Mouse (Mus musculus): Measurements from ENCODE around the gene Tmem213. TPM values are rescaled to one million over a fixed set of nuclear protein-coding genes. Genes with fewer than 3 reads are reported as not detected.
A peak's percentile ranks its signal among the peaks of the same experiment; 100 is the strongest.

Tmem213 gene
- polyA plus RNA-seq, 1 experiment from 2014 or later = not detected

- H3K4me3 ChIP-seq (replicated peaks; ENCODE audit: low read length) = no peak within 1 kb of the TSS
- no peak within 1 kb of the TSS for H3K27ac ChIP-seq
- ATAC-seq (ENCODE audit: low FRiP score) (no peak), DNase-seq (ENCODE audit: low spot score) (no peak)
- no peaks in the 10 kb centered on the region for H3K9me3 ChIP-seq (ENCODE audit: control insufficient read depth, low read length)
- no peaks in the 10 kb centered on the region for H3K27me3 ChIP-seq (ENCODE audit: control insufficient read depth, insufficient read depth, low read length)
- H3K4me1 ChIP-seq (replicated peaks; ENCODE audit: control insufficient read depth, insufficient read depth, low read length) = no peaks in the 10 kb centered on the region
- peaks cover 45% of the 10 kb centered on the region for H3K36me3 ChIP-seq (replicated peaks; ENCODE audit: control insufficient read depth, insufficient read depth)
- WGBS = 94% methylated on average over 7 of the region's 7 CpGs
- no peak within 1 kb of the TSS for H3K4me2 ChIP-seq (replicated peaks)
- H3K9ac ChIP-seq = no peak within 1 kb of the TSS
These were observed 15.3 kb downstream of the Tmem213 start, which contains the start of gene Atp6v0a4 for GRCm38 (mm10) chr6:38124207-38124835. TSS of gene Atp6v0a4 (minus strand) at chr6:38124586.

DNA sequence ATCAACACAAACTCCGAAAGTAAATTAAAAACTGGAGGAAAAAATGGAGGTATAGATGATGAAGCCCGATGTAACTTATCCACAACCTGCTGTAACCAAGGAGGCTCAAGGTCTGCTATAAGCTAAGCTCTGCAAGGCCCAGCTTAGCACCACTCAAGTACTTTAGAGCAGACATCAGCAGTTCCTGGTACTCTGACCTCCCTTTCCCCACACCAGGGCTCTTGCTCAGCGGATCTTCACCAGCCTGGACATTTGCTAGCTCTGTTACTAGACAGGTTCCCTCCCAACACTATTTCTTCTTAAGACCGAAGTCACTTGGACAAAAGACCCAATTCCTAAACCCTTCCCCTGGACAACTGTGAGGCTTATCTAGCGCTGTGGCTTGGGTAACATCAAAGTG, 15.8 kb downstream of the Tmem213 start:
- ATAC-seq (ENCODE audit: low FRiP score) (no peak), DNase-seq (ENCODE audit: low spot score) (no peak)
- H3K27me3 ChIP-seq (ENCODE audit: control insufficient read depth, insufficient read depth, low read length) = no peaks in the 10 kb centered on the region
- H3K4me2 ChIP-seq (replicated peaks) = no peak overlapping the region
- H3K9ac ChIP-seq = no peak overlapping the region
- WGBS = 98% methylated on average over 5 of the region's 5 CpGs
- H3K4me1 ChIP-seq (replicated peaks; ENCODE audit: control insufficient read depth, insufficient read depth, low read length) = no peaks in the 10 kb centered on the region
- no peak overlapping the region for H3K4me3 ChIP-seq (replicated peaks; ENCODE audit: low read length)
- peaks cover 50% of the 10 kb centered on the region for H3K36me3 ChIP-seq (replicated peaks; ENCODE audit: control insufficient read depth, insufficient read depth)
- H3K9me3 ChIP-seq (ENCODE audit: control insufficient read depth, low read length) = no peaks in the 10 kb centered on the region
- no peak overlapping the region for H3K27ac ChIP-seq

- H3K4me3 ChIP-seq (replicated peaks; ENCODE audit: low read length) = no peak overlapping the region
- H3K27me3 ChIP-seq (ENCODE audit: control insufficient read depth, insufficient read depth, low read length) = no peaks in the 10 kb centered on the region
- H3K9ac ChIP-seq = no peak overlapping the region
- no peaks in the 10 kb centered on the region for H3K9me3 ChIP-seq (ENCODE audit: control insufficient read depth, low read length)
- no peak overlapping the region for H3K4me2 ChIP-seq (replicated peaks)
- WGBS = 97% methylated on average over 3 of the region's 3 CpGs
- peaks cover 56% of the 10 kb centered on the region for H3K36me3 ChIP-seq (replicated peaks; ENCODE audit: control insufficient read depth, insufficient read depth)
- no peak overlapping the region for H3K27ac ChIP-seq
- H3K4me1 ChIP-seq (replicated peaks; ENCODE audit: control insufficient read depth, insufficient read depth, low read length) = no peaks in the 10 kb centered on the region
- no peak for ATAC-seq (ENCODE audit: low FRiP score)
- DNase-seq (ENCODE audit: low spot score) = no peak
These were observed 16.4 kb downstream of the Tmem213 start for GRCm38 (mm10) chr6:38125462-38125861.

DNA sequence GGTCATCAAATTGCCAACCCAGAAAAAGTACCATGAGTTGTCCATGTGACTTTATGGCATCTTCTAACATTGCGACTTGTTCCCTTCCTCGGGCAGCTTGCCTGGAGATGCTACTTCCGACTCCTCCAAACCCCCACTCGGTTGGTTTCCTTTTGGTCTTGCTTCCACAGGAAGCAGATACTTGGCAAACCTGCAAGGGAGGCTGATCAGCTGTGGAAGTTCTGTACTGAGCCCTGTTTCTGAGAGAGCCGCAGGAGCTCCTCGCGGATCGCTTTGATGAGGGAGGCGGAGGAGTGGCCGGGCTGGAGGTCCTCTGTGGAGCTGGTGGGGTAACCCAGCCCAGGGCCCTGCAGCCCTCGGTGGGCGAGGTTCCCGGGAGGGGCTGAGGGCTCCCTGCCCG, 19.1 kb downstream of the Tmem213 start:
- H3K9ac ChIP-seq = no peak overlapping the region
- no peaks in the 10 kb centered on the region for H3K9me3 ChIP-seq (ENCODE audit: control insufficient read depth, low read length)
- WGBS = 90% methylated on average over 14 of the region's 14 CpGs
- ATAC-seq (ENCODE audit: low FRiP score) (no peak), DNase-seq (ENCODE audit: low spot score) (no peak)
- no peak overlapping the region for H3K27ac ChIP-seq
- no peaks in the 10 kb centered on the region for H3K27me3 ChIP-seq (ENCODE audit: control insufficient read depth, insufficient read depth, low read length)
- H3K4me1 ChIP-seq (replicated peaks; ENCODE audit: control insufficient read depth, insufficient read depth, low read length) = no peaks in the 10 kb centered on the region
- no peak overlapping the region for H3K4me3 ChIP-seq (replicated peaks; ENCODE audit: low read length)
- H3K36me3 ChIP-seq (replicated peaks; ENCODE audit: control insufficient read depth, insufficient read depth) = peaks cover 71% of the 10 kb centered on the region
- no peak overlapping the region for H3K4me2 ChIP-seq (replicated peaks)

DNA sequence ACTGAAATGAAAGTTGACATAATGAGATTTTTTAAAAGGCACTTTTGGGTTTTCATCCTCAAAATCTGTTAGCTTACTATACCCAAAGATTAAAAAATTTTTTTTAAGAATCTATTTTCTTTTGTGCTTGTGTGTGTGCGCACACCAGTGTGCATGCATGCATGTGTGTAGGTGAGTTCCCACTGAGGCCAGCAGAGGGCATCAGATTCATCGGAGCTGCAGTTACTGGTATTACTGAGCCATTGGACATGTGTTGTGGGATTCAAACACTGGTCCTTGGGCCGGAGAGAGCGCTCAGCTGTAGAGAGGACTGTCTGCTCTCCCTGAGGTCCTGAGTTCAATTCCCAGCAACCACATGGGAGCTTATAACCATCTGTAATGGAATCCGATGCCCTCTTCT, 20.8 kb downstream of the Tmem213 start:
- Histone ChIP-seq H3K36me3 (replicated peaks; ENCODE audit: control insufficient read depth, insufficient read depth) (peaks cover 61% of the 10 kb centered on the region), H3K4me3 (replicated peaks; ENCODE audit: low read length) (no peak overlapping the region), H3K4me1 (replicated peaks; ENCODE audit: control insufficient read depth, insufficient read depth, low read length) (no peaks in the 10 kb centered on the region), H3K27ac (no peak overlapping the region), H3K4me2 (replicated peaks) (no peak overlapping the region), H3K27me3 (ENCODE audit: control insufficient read depth, insufficient read depth, low read length) (no peaks in the 10 kb centered on the region), H3K9ac (no peak overlapping the region), H3K9me3 (ENCODE audit: control insufficient read depth, low read length) (no peaks in the 10 kb centered on the region)
- DNase-seq (ENCODE audit: low spot score) (no peak), ATAC-seq (ENCODE audit: low FRiP score) (no peak)
- WGBS = 98% methylated on average over 5 of the region's 5 CpGs

- no peak overlapping the region for H3K9ac ChIP-seq
- no peaks in the 10 kb centered on the region for H3K27me3 ChIP-seq (ENCODE audit: control insufficient read depth, insufficient read depth, low read length)
- no peaks in the 10 kb centered on the region for H3K4me1 ChIP-seq (replicated peaks; ENCODE audit: control insufficient read depth, insufficient read depth, low read length)
- WGBS = 81% methylated on average over 4 of the region's 4 CpGs
- no peak overlapping the region for H3K27ac ChIP-seq
- no peak for ATAC-seq (ENCODE audit: low FRiP score)
- H3K36me3 ChIP-seq (replicated peaks; ENCODE audit: control insufficient read depth, insufficient read depth) = peaks cover 70% of the 10 kb centered on the region
- no peak overlapping the region for H3K4me3 ChIP-seq (replicated peaks; ENCODE audit: low read length)
- DNase-seq (ENCODE audit: low spot score) = no peak
- H3K4me2 ChIP-seq (replicated peaks) = no peak overlapping the region
- H3K9me3 ChIP-seq (ENCODE audit: control insufficient read depth, low read length) = no peaks in the 10 kb centered on the region
These were observed 22.8 kb downstream of the Tmem213 start for GRCm38 (mm10) chr6:38131801-38132231.

- Histone ChIP-seq H3K27ac (no peak overlapping the region), H3K9me3 (ENCODE audit: control insufficient read depth, low read length) (no peaks in the 10 kb centered on the region), H3K4me1 (replicated peaks; ENCODE audit: control insufficient read depth, insufficient read depth, low read length) (no peaks in the 10 kb centered on the region), H3K36me3 (replicated peaks; ENCODE audit: control insufficient read depth, insufficient read depth) (peaks cover 68% of the 10 kb centered on the region), H3K4me2 (replicated peaks) (no peak overlapping the region), H3K4me3 (replicated peaks; ENCODE audit: low read length) (no peak overlapping the region), H3K9ac (no peak overlapping the region), H3K27me3 (ENCODE audit: control insufficient read depth, insufficient read depth, low read length) (no peaks in the 10 kb centered on the region)
- ATAC-seq (ENCODE audit: low FRiP score) (peak; percentile 43; the same call in 1 of the 2 replicates), DNase-seq (ENCODE audit: low spot score) (no peak)
- WGBS = 90% methylated on average over 8 of the region's 8 CpGs
These were observed 25.9 kb downstream of the Tmem213 start for GRCm38 (mm10) chr6:38134806-38135559.

GRCm38 (mm10) chr6:38139086-38139485, 30.0 kb downstream of the Tmem213 start:
- H3K4me1 ChIP-seq (replicated peaks; ENCODE audit: control insufficient read depth, insufficient read depth, low read length) = no peaks in the 10 kb centered on the region
- DNase-seq (ENCODE audit: low spot score) (no peak), ATAC-seq (ENCODE audit: low FRiP score) (no peak)
- 93% methylated on average over 3 of the region's 3 CpGs for WGBS
- H3K27ac ChIP-seq = no peak overlapping the region
- H3K27me3 ChIP-seq (ENCODE audit: control insufficient read depth, insufficient read depth, low read length) = no peaks in the 10 kb centered on the region
- H3K36me3 ChIP-seq (replicated peaks; ENCODE audit: control insufficient read depth, insufficient read depth) = peaks cover 83% of the 10 kb centered on the region
- no peaks in the 10 kb centered on the region for H3K9me3 ChIP-seq (ENCODE audit: control insufficient read depth, low read length)
- no peak overlapping the region for H3K4me2 ChIP-seq (replicated peaks)
- H3K4me3 ChIP-seq (replicated peaks; ENCODE audit: low read length) = no peak overlapping the region
- H3K9ac ChIP-seq = no peak overlapping the region

DNA sequence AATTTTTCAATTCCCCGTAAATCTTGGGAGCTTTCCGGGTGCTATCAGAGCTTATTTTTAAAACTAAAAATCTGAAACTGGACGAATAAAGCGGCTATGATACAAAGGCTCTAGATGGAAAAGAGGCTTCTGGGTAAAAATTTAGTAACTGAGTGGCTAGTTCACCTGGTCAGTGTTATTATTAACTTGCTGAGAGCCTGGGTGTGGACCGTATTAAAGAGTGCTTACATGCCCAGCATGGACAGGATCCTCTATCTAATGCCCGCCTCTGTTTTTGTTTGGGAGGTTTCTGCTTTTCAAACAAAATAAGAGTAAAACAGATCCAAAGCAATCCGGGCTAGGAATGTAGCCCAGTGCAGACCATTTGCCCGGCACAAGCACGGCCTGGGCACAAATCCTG, 31.3 kb downstream of the Tmem213 start:
- 97% methylated on average over 9 of the region's 9 CpGs for WGBS
- Histone ChIP-seq H3K36me3 (replicated peaks; ENCODE audit: control insufficient read depth, insufficient read depth) (peaks cover 80% of the 10 kb centered on the region), H3K9me3 (ENCODE audit: control insufficient read depth, low read length) (no peaks in the 10 kb centered on the region), H3K27ac (no peak overlapping the region), H3K9ac (no peak overlapping the region), H3K27me3 (ENCODE audit: control insufficient read depth, insufficient read depth, low read length) (no peaks in the 10 kb centered on the region), H3K4me3 (replicated peaks; ENCODE audit: low read length) (no peak overlapping the region), H3K4me2 (replicated peaks) (no peak overlapping the region), H3K4me1 (replicated peaks; ENCODE audit: control insufficient read depth, insufficient read depth, low read length) (no peaks in the 10 kb centered on the region)
- DNase-seq (ENCODE audit: low spot score) (no peak), ATAC-seq (ENCODE audit: low FRiP score) (no peak)
